Mouse (Mus musculus) cerebellum, adult 9-10 months (tissue): ENCODE results near the gene Sec24b.

Experiments used
- DNase-seq: peaks from one replicate; pipeline ENCODE4 v3.0.0; 2022

The Sec24b gene

GRCm38 (mm10) chr3:130061281-130061680, at the start of gene Sec24b:
Sec24b (minus strand) TSS chr3:130061553.
- DNase-seq, result peak; percentile 66

GRCm38 (mm10) chr3:130104471-130104870, 43.1 kb upstream of the Sec24b start:
- DNase-seq, result no peak

GRCm38 (mm10) chr3:130103486-130103885, 42.1 kb upstream of the Sec24b start:
- DNase-seq, result no peak

GRCm38 (mm10) chr3:130095160-130095781, 33.9 kb upstream of the Sec24b start:
- peak; percentile 23 for DNase-seq

GRCm38 (mm10) chr3:130094125-130094704, 32.9 kb upstream of the Sec24b start:
- DNase-seq, result no peak

GRCm38 (mm10) chr3:130090460-130090859, 29.1 kb upstream of the Sec24b start:
- DNase-seq, result no peak

- DNase-seq, result no peak
Observed at GRCm38 (mm10) chr3:130088654-130089053, 27.3 kb upstream of the Sec24b start.

- DNase-seq, result no peak
Observed at GRCm38 (mm10) chr3:130087466-130087865, 26.1 kb upstream of the Sec24b start.

- no peak for DNase-seq
Observed at GRCm38 (mm10) chr3:130086372-130087080, 25.2 kb upstream of the Sec24b start.

- no peak for DNase-seq
Observed at GRCm38 (mm10) chr3:130083312-130083711, 22.0 kb upstream of the Sec24b start.

GRCm38 (mm10) chr3:130080666-130081065, 19.3 kb upstream of the Sec24b start:
- no peak for DNase-seq

- peak; percentile 71 for DNase-seq
Observed at GRCm38 (mm10) chr3:130079794-130080193, 18.4 kb upstream of the Sec24b start.

GRCm38 (mm10) chr3:130077291-130077690, 15.9 kb upstream of the Sec24b start:
- no peak for DNase-seq

- no peak for DNase-seq
Observed at GRCm38 (mm10) chr3:130075746-130076145, 14.4 kb upstream of the Sec24b start.

GRCm38 (mm10) chr3:130073085-130073484, 11.7 kb upstream of the Sec24b start:
- no peak for DNase-seq

- DNase-seq, result no peak
Observed at GRCm38 (mm10) chr3:130071918-130072317, 10.6 kb upstream of the Sec24b start.

GRCm38 (mm10) chr3:130060396-130061029, 840 bp downstream of the Sec24b start:
- DNase-seq, result peak; percentile 82

GRCm38 (mm10) chr3:130059805-130060395, 1.5 kb downstream of the Sec24b start:
- peak; percentile 47 for DNase-seq

- no peak for DNase-seq
Observed at GRCm38 (mm10) chr3:130058488-130058887, 2.9 kb downstream of the Sec24b start.

- DNase-seq, result no peak
Observed at GRCm38 (mm10) chr3:130057569-130058345, 3.6 kb downstream of the Sec24b start.

GRCm38 (mm10) chr3:130055416-130056385, 5.7 kb downstream of the Sec24b start:
- no peak for DNase-seq
